10 mouse cellular contexts compared by ENCODE assay signal in genomic region chr11:106515079-106515745, GRCm38 (mm10). TPM values are rescaled to one million over a fixed set of nuclear protein-coding genes. Genes with fewer than 3 reads are reported as not detected.
A peak's percentile ranks its signal among the peaks of the same experiment; 100 is the strongest.
DNase-seq lines count a peak whose midpoint lies in the region; ATAC-seq and TF ChIP-seq lines count a peak whose summit lies in the region.
"Had no signal": no experiment of that assay in that cellular context is flagged by ENCODE, and none has a peak within 500 bp of the region (broad histone marks: within the 10 kb centered on the region; RNA-seq: fewer than 3 reads in every experiment).

No protein-coding gene starts in this region.

- no peaks in the 10 kb centered on the region for H3K27me3 ChIP-seq in kidney, embryonic 14.5 days (ENCODE audit: control insufficient read depth, insufficient read depth, low read length)
- no peaks in the 10 kb centered on the region for H3K27me3 ChIP-seq in intestine, postnatal 0 days (replicated peaks; ENCODE audit: control insufficient read depth, insufficient read depth, low read length)
- H3K27me3 ChIP-seq in midbrain, embryonic 16.5 days (ENCODE audit: control insufficient read depth, insufficient read depth, low read depth, low read length): no peaks in the 10 kb centered on the region
- H3K27me3 ChIP-seq in heart, embryonic 11.5 days (ENCODE audit: control insufficient read depth, insufficient read depth, low read length): no peaks in the 10 kb centered on the region; the same call in 1 of the 2 replicates
- H3K27me3 ChIP-seq: forebrain, embryonic 13.5 days; megakaryocyte, embryonic 14.5 days had no signal

- no peak overlapping the region for H3K9ac ChIP-seq in kidney, embryonic 14.5 days (ENCODE audit: low read depth, low read length)
- no peak overlapping the region for H3K9ac ChIP-seq in intestine, postnatal 0 days (ENCODE audit: low read depth, low read length)
- no peak overlapping the region for H3K9ac ChIP-seq in midbrain, embryonic 16.5 days (ENCODE audit: low read depth, low read length)
- H3K9ac ChIP-seq in heart, embryonic 11.5 days (ENCODE audit: low read depth, low read length): no peak overlapping the region
- H3K9ac ChIP-seq: forebrain, embryonic 13.5 days had no signal

- no peaks in the 10 kb centered on the region; the same call in 1 of the 2 replicates for H3K4me1 ChIP-seq in kidney, embryonic 14.5 days (ENCODE audit: control insufficient read depth, insufficient read depth, low read length)
- H3K4me1 ChIP-seq in intestine, postnatal 0 days (replicated peaks; ENCODE audit: control insufficient read depth, insufficient read depth, low read length): peaks cover 3% of the 10 kb centered on the region; the same call in 1 of the 2 replicates
- H3K4me1 ChIP-seq in midbrain, embryonic 16.5 days (ENCODE audit: control insufficient read depth, insufficient read depth, low read length): no peaks in the 10 kb centered on the region
- H3K4me1 ChIP-seq in heart, embryonic 11.5 days (ENCODE audit: control insufficient read depth, insufficient read depth, low read length): peaks cover 20% of the 10 kb centered on the region

- ATAC-seq in kidney, embryonic 14.5 days (ENCODE audit: low FRiP score, low TSS enrichment): peak; percentile 58
- 0 out of 2 replicates have a peak, but pooled peaks have one; percentile 15 for ATAC-seq in intestine, postnatal 0 days
- peak; percentile 48; the same call in 1 of the 2 replicates for ATAC-seq in midbrain, embryonic 16.5 days
- no peak for ATAC-seq in heart, embryonic 11.5 days (replicated peaks; ENCODE audit: insufficient number of reproducible peaks, low FRiP score, low TSS enrichment)
- ATAC-seq in activated CD4-positive, CD25-positive, alpha-beta regulatory T cell, adult 4 months: no peak
- ATAC-seq: forebrain, embryonic 13.5 days had no signal

- H3K4me2 ChIP-seq in kidney, embryonic 14.5 days (replicated peaks; ENCODE audit: low read depth, low read length): no peak overlapping the region
- no peak overlapping the region for H3K4me2 ChIP-seq in intestine, postnatal 0 days (replicated peaks; ENCODE audit: low read depth)
- H3K4me2 ChIP-seq in midbrain, embryonic 16.5 days (ENCODE audit: low read length): no peak overlapping the region
- H3K4me2 ChIP-seq in heart, embryonic 11.5 days: no peak overlapping the region
- H3K4me2 ChIP-seq: forebrain, embryonic 13.5 days had no signal

- H3K9me3 ChIP-seq in kidney, embryonic 14.5 days (ENCODE audit: control insufficient read depth, low read length): no peaks in the 10 kb centered on the region
- no peaks in the 10 kb centered on the region for H3K9me3 ChIP-seq in intestine, postnatal 0 days (ENCODE audit: control insufficient read depth)
- H3K9me3 ChIP-seq in midbrain, embryonic 16.5 days (replicated peaks; ENCODE audit: control insufficient read depth, low read length, poor library complexity, severe bottlenecking): no peaks in the 10 kb centered on the region
- H3K9me3 ChIP-seq in heart, embryonic 11.5 days (replicated peaks; ENCODE audit: control insufficient read depth, low read length): no peaks in the 10 kb centered on the region
- H3K9me3 ChIP-seq: forebrain, embryonic 13.5 days; megakaryocyte, embryonic 14.5 days had no signal

- 0 out of 2 replicates have a peak, but pooled peaks cover 4% of the 10 kb centered on the region for H3K36me3 ChIP-seq in kidney, embryonic 14.5 days (ENCODE audit: control insufficient read depth, insufficient read depth, low read length)
- H3K36me3 ChIP-seq in intestine, postnatal 0 days (ENCODE audit: control insufficient read depth, insufficient read depth): peaks cover 16% of the 10 kb centered on the region; the same call in 1 of the 2 replicates
- 0 out of 2 replicates have a peak, but pooled peaks cover 3% of the 10 kb centered on the region for H3K36me3 ChIP-seq in midbrain, embryonic 16.5 days (ENCODE audit: control insufficient read depth, insufficient read depth, low read length)
- H3K36me3 ChIP-seq in heart, embryonic 11.5 days (ENCODE audit: control insufficient read depth, insufficient read depth, low read length): peaks cover 5% of the 10 kb centered on the region; the same call in 1 of the 2 replicates

- H3K27ac ChIP-seq in kidney, embryonic 14.5 days (ENCODE audit: low read depth, low read length): peak overlapping the region; percentile 6; the same call in 1 of the 2 replicates
- peak overlapping the region; percentile 67 for H3K27ac ChIP-seq in intestine, postnatal 0 days (ENCODE audit: low read depth, low read length)
- no peak overlapping the region for H3K27ac ChIP-seq in midbrain, embryonic 16.5 days (ENCODE audit: low read length)
- H3K27ac ChIP-seq in heart, embryonic 11.5 days (ENCODE audit: low read depth, low read length): no peak overlapping the region
- H3K27ac ChIP-seq: forebrain, embryonic 13.5 days had no signal

- DNase-seq in kidney, postnatal 14 days: no peak
- peak; percentile 64 for DNase-seq in brain, adult 2 months (ENCODE audit: low read depth, low spot score)
- no peak for DNase-seq in B cell, adult 2 months

- 49% methylated on average over 16 of the region's 16 CpGs for WGBS in kidney, embryonic 14.5 days
- WGBS in intestine, postnatal 0 days: 65% methylated on average over 16 of the region's 16 CpGs
- 56% methylated on average over 16 of the region's 16 CpGs for WGBS in midbrain, embryonic 16.5 days
- 71% methylated on average over 16 of the region's 16 CpGs for WGBS in heart, embryonic 11.5 days (ENCODE audit: insufficient replicate concordance)

- no peak for TF ChIP-seq CTCF in intestine, postnatal 0 days (IDR thresholded peaks at IDR 0.05; ENCODE audit: low read depth)

- H3K4me3 ChIP-seq in kidney, embryonic 14.5 days (ENCODE audit: low read length): no peak overlapping the region
- no peak overlapping the region for H3K4me3 ChIP-seq in intestine, postnatal 0 days (ENCODE audit: low read depth, low read length)
- H3K4me3 ChIP-seq in midbrain, embryonic 16.5 days (ENCODE audit: low read depth, low read length): no peak overlapping the region
- no peak overlapping the region for H3K4me3 ChIP-seq in heart, embryonic 11.5 days (ENCODE audit: low read depth, low read length)
- H3K4me3 ChIP-seq: forebrain, embryonic 13.5 days; megakaryocyte, embryonic 14.5 days had no signal

RNA-seq across cellular contexts. Expression of gene Ern1, which starts 27.6 kb away (rescaled TPM):
- 4.0 and 9.0 TPM in 2 replicates for polyA plus RNA-seq in kidney, embryonic 14.5 days (2014; fragmentation: Nextera tagmentation; extraction: Ambion mirVana)
- polyA plus RNA-seq in intestine, postnatal 0 days (2015; fragmentation: Nextera tagmentation; extraction: Ambion mirVana): 1.6 and 2.9 TPM in 2 replicates
- polyA plus RNA-seq in midbrain, embryonic 16.5 days (2015; fragmentation: Nextera tagmentation; extraction: Ambion mirVana): 4.8 and 5.9 TPM in 2 replicates
- 3.7 and 4.4 TPM in 2 replicates for polyA plus RNA-seq in heart, embryonic 11.5 days (2014; fragmentation: Nextera tagmentation; extraction: Ambion mirVana)
- polyA plus RNA-seq in activated CD4-positive, CD25-positive, alpha-beta regulatory T cell, adult 4 months (2017; shearing (Covaris generic)): 1 to 10 TPM; 1.9 to 2.4 TPM

Comparison
In these comparisons a context has a peak if more than half of its experiments do, and no peak if none do; other contexts are left out.
1. ATAC-seq: peak in kidney, embryonic 14.5 days (single experiment), intestine, postnatal 0 days (single experiment) and midbrain, embryonic 16.5 days (single experiment); none in heart, embryonic 11.5 days (single experiment) and activated CD4-positive, CD25-positive, alpha-beta regulatory T cell, adult 4 months (single experiment).
2. H3K27ac ChIP-seq: peak in kidney, embryonic 14.5 days (single experiment) and intestine, postnatal 0 days (single experiment); none in midbrain, embryonic 16.5 days (single experiment) and heart, embryonic 11.5 days (single experiment).